Mouse (Mus musculus) liver, postnatal 0 days (tissue): ENCODE measurements around the gene Kcnab2.

ENCODE experiments used
- CTCF ChIP-seq: sonication (generic); IDR thresholded peaks from 2 replicates; pipeline ENCODE4 v1.5.1; 2016; ENCODE audit warnings: antibody characterized with exemption, low read depth
- EP300 ChIP-seq: IDR thresholded peaks from 2 replicates; pipeline ENCODE4 v1.6.1; 2016; ENCODE audit warnings: antibody characterized with exemption, low read depth, mild to moderate bottlenecking

DNA sequence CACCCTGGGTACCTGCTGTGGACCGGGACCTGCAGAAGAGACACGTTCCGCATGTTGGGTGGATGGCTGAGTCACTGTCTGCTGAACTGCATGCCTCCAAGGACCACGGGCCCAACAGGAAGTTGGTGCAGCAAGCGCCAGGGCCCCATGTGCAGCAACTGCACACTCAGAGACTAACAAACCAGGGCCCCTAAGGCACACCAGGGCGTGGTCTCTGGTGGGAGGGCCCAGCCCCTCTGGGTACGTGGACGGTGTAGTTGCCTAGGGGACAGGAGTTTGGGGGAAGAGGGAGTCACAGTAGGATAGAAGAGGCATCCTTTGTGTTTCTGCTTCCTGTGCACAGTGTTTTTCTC lies 29.0 kb downstream of the Kcnab2 start:
- TF ChIP-seq CTCF: no peak
- no peak for TF ChIP-seq EP300
